Mouse (Mus musculus) embryonic fibroblast, embryonic 13.5 days (primary cell): Measurements from ENCODE around the gene D630045J12Rik.

ENCODE experiments used
- CTCF ChIP-seq: IDR thresholded peaks from 2 replicates; pipeline ENCODE4 v1.5.1; 2011; ENCODE audit warnings: mild to moderate bottlenecking, control low read depth, low read length, moderate library complexity, borderline replicate concordance; ENCODE audit not compliant: insufficient read depth
- POLR2A ChIP-seq: IDR thresholded peaks from 2 replicates; pipeline ENCODE4 v1.6.1; 2011; ENCODE audit warnings: low read depth, mild to moderate bottlenecking, control low read depth, low read length, moderate library complexity

DNA sequence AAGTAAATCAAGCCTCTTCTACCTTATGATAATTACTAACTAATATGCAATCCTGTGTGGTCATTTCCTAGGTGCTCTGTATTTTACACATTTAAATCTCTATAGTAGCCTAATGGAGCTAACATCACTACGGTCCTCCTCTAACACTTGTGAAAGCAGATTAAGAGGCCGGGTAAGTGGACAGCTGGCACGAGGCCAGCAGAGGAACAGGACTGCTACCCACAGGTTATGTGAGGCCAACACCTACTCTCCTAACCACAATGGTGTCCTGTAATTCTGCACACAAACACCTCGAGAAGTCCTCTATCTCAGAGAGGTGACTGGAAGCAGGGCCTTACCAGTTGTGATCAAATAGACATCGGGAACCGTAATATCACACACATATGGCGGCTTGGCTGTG is 59.8 kb downstream of the D630045J12Rik start:
- TF ChIP-seq CTCF (no peak), POLR2A (no peak)
